Mouse (Mus musculus) C2C12 (cell line): ENCODE results near the gene Pdzd7.

ENCODE experiments used
- CEBPB ChIP-seq: IDR thresholded peaks from one replicate; pipeline ENCODE4 v1.6.1; 2011; ENCODE audit warnings: low read depth, mild to moderate bottlenecking, control low read depth, moderate library complexity
- CTCF ChIP-seq: IDR thresholded peaks from one replicate; pipeline ENCODE4 v1.5.1; 2011; ENCODE audit not compliant: control insufficient read depth, insufficient read depth, insufficient read length
- FOSL1 ChIP-seq: IDR thresholded peaks from one replicate; pipeline ENCODE4 v1.8.0; 2011; ENCODE audit warnings: mild to moderate bottlenecking, low read length; ENCODE audit not compliant: poor library complexity, insufficient read depth, severe bottlenecking
- MAX ChIP-seq: IDR thresholded peaks from one replicate; pipeline ENCODE4 v1.6.1; 2011; ENCODE audit warnings: mild to moderate bottlenecking, control low read depth
- MYOG ChIP-seq: IDR thresholded peaks from one replicate; pipeline ENCODE4 v1.6.1; 2011; ENCODE audit not compliant: control insufficient read depth, insufficient read length; ENCODE audit errors: extremely low read depth
- USF1 ChIP-seq: IDR thresholded peaks from one replicate; pipeline ENCODE4 v1.6.1; 2011; ENCODE audit warnings: low read depth, mild to moderate bottlenecking, control low read depth, moderate library complexity

DNA sequence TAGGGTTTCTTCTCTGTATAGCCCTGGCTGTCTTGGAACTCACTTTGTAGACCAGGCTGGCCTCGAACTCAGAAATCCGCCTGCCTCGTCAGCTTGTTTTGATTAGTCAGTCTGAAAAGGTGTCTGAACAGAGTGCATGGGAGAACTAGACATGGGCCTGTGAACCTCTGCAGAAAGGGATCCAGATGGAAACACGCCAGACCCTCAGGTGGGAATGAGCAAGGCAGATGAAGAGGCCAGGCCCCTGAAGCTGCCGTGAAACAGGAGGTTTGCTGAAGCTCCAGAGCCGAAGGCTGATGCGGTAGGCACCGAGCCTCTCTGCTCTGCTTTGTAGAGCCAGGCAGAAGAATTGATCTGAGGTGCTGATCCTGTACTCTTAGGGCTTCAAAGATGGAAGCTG is 33.3 kb downstream of the Pdzd7 start:
- no peak for TF ChIP-seq FOSL1
- TF ChIP-seq CTCF, result no peak
- TF ChIP-seq USF1, result no peak
- no peak for TF ChIP-seq CEBPB
- no peak for TF ChIP-seq MYOG
- no peak for TF ChIP-seq MAX
